Mouse (Mus musculus) bone marrow macrophage, adult 2 months (primary cell): Measurements from ENCODE around the gene Selenof.

ENCODE experiments used
- CTCF ChIP-seq: IDR thresholded peaks from 2 replicates; pipeline ENCODE4 v1.5.1; 2012; ENCODE audit warnings: low read depth, mild to moderate bottlenecking, low read length, moderate library complexity
- POLR2A ChIP-seq: IDR thresholded peaks from 2 replicates; pipeline ENCODE4 v1.6.1; 2012; ENCODE audit warnings: mild to moderate bottlenecking, low read depth, low read length, borderline replicate concordance

- no peak for TF ChIP-seq CTCF
- no peak for TF ChIP-seq POLR2A
Observed at GRCm38 (mm10) chr3:144622930-144623612, 53.0 kb downstream of the Selenof start.
